In the genomic region with DNA sequence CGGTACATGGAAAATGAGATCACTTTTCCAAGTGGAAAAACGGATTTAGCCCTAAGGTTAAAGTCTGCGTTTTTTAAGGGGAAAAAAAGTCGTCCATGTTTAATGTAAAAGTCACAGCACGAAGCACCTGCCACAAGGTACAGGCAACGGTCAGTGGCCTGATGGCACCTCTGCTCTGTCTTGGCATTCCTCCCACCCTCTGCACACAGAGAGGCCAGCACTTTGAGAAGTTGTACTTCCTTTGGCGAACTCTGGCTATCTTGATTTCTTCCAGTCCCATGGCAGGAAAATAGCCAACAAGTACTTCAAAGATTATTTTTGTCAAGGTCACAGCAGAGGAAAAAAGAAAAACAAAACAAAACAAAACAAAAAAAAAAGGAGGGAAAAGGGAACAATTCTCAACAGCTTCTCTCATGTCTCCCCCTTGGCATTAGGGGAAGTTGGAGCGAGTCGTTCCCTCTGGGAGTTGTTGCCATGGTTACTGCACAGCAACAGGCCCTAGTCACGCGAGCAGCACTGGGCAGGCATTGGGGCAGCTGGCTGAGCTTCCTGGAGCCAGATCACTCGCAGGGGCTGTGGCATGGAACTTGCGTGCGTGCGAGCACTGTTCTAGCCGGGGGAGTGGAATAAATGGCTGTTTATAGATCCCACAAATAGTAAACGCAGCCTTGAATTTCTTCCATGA, we compare ENCODE assay signal across 8 mouse cellular contexts. TPM values are rescaled to one million over a fixed set of nuclear protein-coding genes. Genes with fewer than 3 reads are reported as not detected.
DNase-seq lines count a peak whose midpoint lies in the region; ATAC-seq and TF ChIP-seq lines count a peak whose summit lies in the region.

No protein-coding gene starts in this region.

- H3K36me3 ChIP-seq in forebrain, embryonic 13.5 days (ENCODE audit: poor library complexity, severe bottlenecking): no peaks in the 10 kb centered on the region
- H3K36me3 ChIP-seq in heart, embryonic 15.5 days: no peaks in the 10 kb centered on the region
- no peaks in the 10 kb centered on the region for H3K36me3 ChIP-seq in liver, embryonic 14.5 days (replicated peaks; ENCODE audit: control insufficient read depth, insufficient read depth, low read depth)
- H3K36me3 ChIP-seq in neural tube, embryonic 14.5 days (ENCODE audit: control insufficient read depth, insufficient read depth, low read length): no peaks in the 10 kb centered on the region

- peak overlapping the region; percentile 43 for H3K9ac ChIP-seq in forebrain, embryonic 13.5 days
- H3K9ac ChIP-seq in heart, embryonic 15.5 days: peak overlapping the region; percentile 3; the same call in 1 of the 2 replicates
- H3K9ac ChIP-seq in liver, embryonic 14.5 days (replicated peaks): no peak overlapping the region
- no peak overlapping the region for H3K9ac ChIP-seq in neural tube, embryonic 14.5 days (replicated peaks; ENCODE audit: low read depth, low read length)

- TF ChIP-seq EP300 in liver, embryonic 14.5 days (IDR thresholded peaks at IDR 0.05; ENCODE audit: low read depth): no peak

- H3K4me2 ChIP-seq in forebrain, embryonic 13.5 days: peak overlapping the region; percentile 44
- peak overlapping the region; percentile 54 for H3K4me2 ChIP-seq in heart, embryonic 15.5 days
- no peak overlapping the region for H3K4me2 ChIP-seq in liver, embryonic 14.5 days (ENCODE audit: low read depth)
- peak overlapping the region; percentile 14; the same call in 1 of the 2 replicates for H3K4me2 ChIP-seq in neural tube, embryonic 14.5 days (ENCODE audit: low read depth, low read length)

- H3K9me3 ChIP-seq in forebrain, embryonic 13.5 days (replicated peaks): no peaks in the 10 kb centered on the region
- H3K9me3 ChIP-seq in heart, embryonic 15.5 days (replicated peaks): no peaks in the 10 kb centered on the region
- no peaks in the 10 kb centered on the region for H3K9me3 ChIP-seq in liver, embryonic 14.5 days (ENCODE audit: control insufficient read depth, low read length)
- no peaks in the 10 kb centered on the region for H3K9me3 ChIP-seq in neural tube, embryonic 14.5 days (ENCODE audit: control insufficient read depth, low read length)

- TF ChIP-seq POLR2A in lung, adult 2 months (IDR thresholded peaks at IDR 0.05; ENCODE audit: borderline replicate concordance, extremely low read depth, low read depth, low read length): no peak

- H3K27ac ChIP-seq in forebrain, embryonic 13.5 days: no peak overlapping the region
- H3K27ac ChIP-seq in heart, embryonic 15.5 days: peak overlapping the region; percentile 82
- H3K27ac ChIP-seq in liver, embryonic 14.5 days: no peak overlapping the region
- no peak overlapping the region for H3K27ac ChIP-seq in neural tube, embryonic 14.5 days (ENCODE audit: low read depth, low read length)

- H3K4me1 ChIP-seq in lung, adult 2 months (ENCODE audit: control insufficient read depth, insufficient read depth, low read length): peaks cover 7% of the 10 kb centered on the region
- H3K4me1 ChIP-seq in forebrain, embryonic 13.5 days: peaks cover 11% of the 10 kb centered on the region
- H3K4me1 ChIP-seq in heart, embryonic 15.5 days (replicated peaks): peaks cover 18% of the 10 kb centered on the region
- H3K4me1 ChIP-seq in liver, embryonic 14.5 days (replicated peaks; ENCODE audit: control insufficient read depth in 2 of 2, insufficient read depth in 2 of 2, low read length in 1 of 2): peaks cover 14 to 19% of the 10 kb centered on the region in 2 experiments
- no peaks in the 10 kb centered on the region for H3K4me1 ChIP-seq in neural tube, embryonic 14.5 days (ENCODE audit: control insufficient read depth, insufficient read depth, low read length)

- no peaks in the 10 kb centered on the region for H3K27me3 ChIP-seq in forebrain, embryonic 13.5 days
- no peaks in the 10 kb centered on the region for H3K27me3 ChIP-seq in heart, embryonic 15.5 days
- no peaks in the 10 kb centered on the region for H3K27me3 ChIP-seq in liver, embryonic 14.5 days (ENCODE audit: control insufficient read depth, insufficient read depth, low read length)
- H3K27me3 ChIP-seq in neural tube, embryonic 14.5 days (ENCODE audit: control insufficient read depth, insufficient read depth, low read length): no peaks in the 10 kb centered on the region

- WGBS in lung, adult 2 months: 23% methylated on average over 17 of the region's 17 CpGs
- WGBS in forebrain, embryonic 13.5 days: 26% methylated on average over 17 of the region's 17 CpGs
- 23% methylated on average over 17 of the region's 17 CpGs for WGBS in heart, embryonic 15.5 days
- 44% methylated on average over 17 of the region's 17 CpGs for WGBS in liver, embryonic 14.5 days (ENCODE audit: insufficient replicate concordance)
- WGBS in neural tube, embryonic 14.5 days: 27% methylated on average over 17 of the region's 17 CpGs

- TF ChIP-seq CTCF in lung, adult 2 months (IDR thresholded peaks at IDR 0.05; ENCODE audit: insufficient read depth, low read length): no peak
- no peak for TF ChIP-seq CTCF in liver, embryonic 14.5 days (IDR thresholded peaks at IDR 0.05; ENCODE audit: low read depth)

- no peak overlapping the region for H3K4me3 ChIP-seq in lung, adult 2 months (replicated peaks; ENCODE audit: extremely low read depth, low read depth, low read length)
- no peak overlapping the region for H3K4me3 ChIP-seq in forebrain, embryonic 13.5 days
- peak overlapping the region; percentile 17 for H3K4me3 ChIP-seq in heart, embryonic 15.5 days
- H3K4me3 ChIP-seq in liver, embryonic 14.5 days (ENCODE audit: insufficient read depth in 1 of 2, low read depth in 2 of 2, low read length in 2 of 2): no peak overlapping the region
- H3K4me3 ChIP-seq in neural tube, embryonic 14.5 days (ENCODE audit: low read depth, low read length): no peak overlapping the region

- DNase-seq in lung, adult 18-20 months: peak; percentile 53 to 56
- no peak for DNase-seq in lung, adult 2 months
- peak; percentile 76 for DNase-seq in kidney, postnatal 10 days
- no peak for DNase-seq in liver, embryonic 14.5 days (ENCODE audit: low read depth in 3 of 3, low spot score in 3 of 3)
- no peak for DNase-seq in natural killer cell, adult 2 months (ENCODE audit: low spot score in 2 of 2)

- ATAC-seq in forebrain, embryonic 13.5 days: peak; percentile 99
- peak; percentile 93 for ATAC-seq in heart, embryonic 15.5 days (replicated peaks; ENCODE audit: insufficient number of reproducible peaks, insufficient read depth, low FRiP score, low read depth)
- 0 out of 2 replicates have a peak, but pooled peaks have one; percentile 41 for ATAC-seq in liver, embryonic 14.5 days (ENCODE audit: insufficient read depth)
- ATAC-seq in neural tube, embryonic 14.5 days (ENCODE audit: low read depth): peak; percentile 98

RNA-seq across cellular contexts. Expression of gene Exoc3, which starts 36.8 kb away (rescaled TPM):
- polyA plus RNA-seq in lung, adult 2 months (2012; rRNA removed): 22.5 and 30.2 TPM in 2 replicates
- 103 and 110 TPM in 2 replicates for polyA plus RNA-seq in forebrain, embryonic 13.5 days (2015; fragmentation: Nextera tagmentation; extraction: Ambion mirVana)
- polyA plus RNA-seq in heart, embryonic 15.5 days (2015; fragmentation: Nextera tagmentation; extraction: Ambion mirVana): 57.0 and 61.2 TPM in 2 replicates
- 8.7 and 10.4 TPM in 2 replicates for polyA plus RNA-seq in liver, embryonic 14.5 days (2012; rRNA removed)
- 31.0 and 32.9 TPM in 2 replicates for polyA plus RNA-seq in liver, embryonic 14.5 days (2014; fragmentation: Nextera tagmentation; extraction: Ambion mirVana)
- polyA plus RNA-seq in neural tube, embryonic 14.5 days (2014; fragmentation: Nextera tagmentation; extraction: Ambion mirVana): 113 and 121 TPM in 2 replicates

RNA-seq across cellular contexts. Expression of gene Ahrr, which starts 46.8 kb away (rescaled TPM):
- 0.34 and 0.40 TPM in 2 replicates for polyA plus RNA-seq in lung, adult 2 months (2012; rRNA removed)
- polyA plus RNA-seq in forebrain, embryonic 13.5 days (2015; fragmentation: Nextera tagmentation; extraction: Ambion mirVana): 0.71 and 0.91 TPM in 2 replicates
- 1.0 and 1.3 TPM in 2 replicates for polyA plus RNA-seq in heart, embryonic 15.5 days (2015; fragmentation: Nextera tagmentation; extraction: Ambion mirVana)
- 0.05 and 0.08 TPM in 2 replicates for polyA plus RNA-seq in liver, embryonic 14.5 days (2012; rRNA removed)
- polyA plus RNA-seq in liver, embryonic 14.5 days (2014; fragmentation: Nextera tagmentation; extraction: Ambion mirVana): 0.05 and 0.17 TPM in 2 replicates
- polyA plus RNA-seq in neural tube, embryonic 14.5 days (2014; fragmentation: Nextera tagmentation; extraction: Ambion mirVana): 0.20 and 0.48 TPM in 2 replicates

Comparison
In these comparisons a context has a peak if more than half of its experiments do, and no peak if none do; other contexts are left out.
1. DNase-seq: peak in lung, adult 18-20 months (2 of 2) and kidney, postnatal 10 days (single experiment); none in lung, adult 2 months (single experiment), liver, embryonic 14.5 days (0 of 3) and natural killer cell, adult 2 months (0 of 2).
2. ATAC-seq: peak in every context shown above with its lines; median percentile 99 in forebrain, embryonic 13.5 days; 98 in neural tube, embryonic 14.5 days; 93 in heart, embryonic 15.5 days; 41 in liver, embryonic 14.5 days.
3. H3K9ac ChIP-seq: peak in forebrain, embryonic 13.5 days (single experiment) and heart, embryonic 15.5 days (single experiment); none in liver, embryonic 14.5 days (single experiment) and neural tube, embryonic 14.5 days (single experiment).